ENCODE assay signal across 11 mouse cellular contexts in genomic region chr4:149775330-149775729, GRCm38 (mm10). TPM values are rescaled to one million over a fixed set of nuclear protein-coding genes. Genes with fewer than 3 reads are reported as not detected.
DNase-seq lines count a peak whose midpoint lies in the region; ATAC-seq lines count a peak whose summit lies in the region.
"Had no signal": no experiment of that assay in that cellular context is flagged by ENCODE, and none has a peak within 500 bp of the region (broad histone marks: within the 10 kb centered on the region; RNA-seq: fewer than 3 reads in every experiment).

No protein-coding gene starts in this region.

- no peak for ATAC-seq in heart, embryonic 12.5 days (ENCODE audit: insufficient number of reproducible peaks, low FRiP score)
- ATAC-seq in midbrain, embryonic 15.5 days (replicated peaks) = no peak
- ATAC-seq: CD4-positive, CD25-positive, alpha-beta regulatory T cell, adult 4 months had no signal

- no peak overlapping the region for H3K9ac ChIP-seq in heart, embryonic 12.5 days
- no peak overlapping the region for H3K9ac ChIP-seq in midbrain, embryonic 15.5 days
- H3K9ac ChIP-seq: lung, embryonic 14.5 days had no signal

- H3K4me1 ChIP-seq in heart, embryonic 12.5 days (replicated peaks) = peaks cover 11% of the 10 kb centered on the region; the same call in 1 of the 2 replicates
- H3K4me1 ChIP-seq in midbrain, embryonic 15.5 days = peaks cover 15% of the 10 kb centered on the region

- no peaks in the 10 kb centered on the region for H3K9me3 ChIP-seq in heart, embryonic 12.5 days (replicated peaks)
- H3K9me3 ChIP-seq in midbrain, embryonic 15.5 days = no peaks in the 10 kb centered on the region

- no peak overlapping the region for H3K27ac ChIP-seq in heart, embryonic 12.5 days (ENCODE audit: poor library complexity, severe bottlenecking)
- no peak overlapping the region for H3K27ac ChIP-seq in midbrain, embryonic 15.5 days

- 73% methylated on average over 7 of the region's 7 CpGs for WGBS in heart, embryonic 12.5 days
- 70% methylated on average over 7 of the region's 7 CpGs for WGBS in midbrain, embryonic 15.5 days

- DNase-seq in heart, adult 11 months = peak; percentile 97
- DNase-seq in urinary bladder, postnatal 14 days (ENCODE audit: low spot score) = peak; percentile 49
- no peak for DNase-seq in urinary bladder, adult 2 months (ENCODE audit: low spot score)
- DNase-seq in kidney, adult 18-20 months = peak; percentile 85
- DNase-seq in natural killer cell, adult 2 months (ENCODE audit: low spot score in 2 of 2) = no peak
- DNase-seq in thymus, postnatal 4 days = no peak
- DNase-seq: lung, embryonic 14.5 days; thymus, adult 18-20 months had no signal

- no peak overlapping the region for H3K4me3 ChIP-seq in heart, embryonic 12.5 days
- H3K4me3 ChIP-seq in midbrain, embryonic 15.5 days = no peak overlapping the region

- H3K27me3 ChIP-seq in heart, embryonic 12.5 days (replicated peaks) = peaks cover 7% of the 10 kb centered on the region; the same call in 1 of the 2 replicates
- H3K27me3 ChIP-seq in midbrain, embryonic 15.5 days (replicated peaks) = peaks cover 8% of the 10 kb centered on the region; the same call in 1 of the 2 replicates

- H3K4me2 ChIP-seq in heart, embryonic 12.5 days = no peak overlapping the region
- H3K4me2 ChIP-seq in midbrain, embryonic 15.5 days = no peak overlapping the region
- H3K4me2 ChIP-seq: lung, embryonic 14.5 days had no signal

- no peaks in the 10 kb centered on the region for H3K36me3 ChIP-seq in heart, embryonic 12.5 days
- no peaks in the 10 kb centered on the region for H3K36me3 ChIP-seq in midbrain, embryonic 15.5 days (replicated peaks)

RNA-seq across cellular contexts. Expression of gene Slc25a33, which starts 1.3 kb away (rescaled TPM):
- polyA plus RNA-seq in heart, embryonic 12.5 days (2016; fragmentation: Nextera tagmentation; extraction: Ambion mirVana) = 7.3 and 7.5 TPM in 2 replicates
- 13.5 and 14.5 TPM in 2 replicates for polyA plus RNA-seq in urinary bladder, adult 2 months (2012; rRNA removed)
- polyA plus RNA-seq in midbrain, embryonic 15.5 days (2015; fragmentation: Nextera tagmentation; extraction: Ambion mirVana) = 26.6 and 27.4 TPM in 2 replicates

RNA-seq across cellular contexts. Expression of gene Tmem201, which starts 37.5 kb away (rescaled TPM):
- 51.1 and 52.8 TPM in 2 replicates for polyA plus RNA-seq in heart, embryonic 12.5 days (2016; fragmentation: Nextera tagmentation; extraction: Ambion mirVana)
- 21.6 and 24.0 TPM in 2 replicates for polyA plus RNA-seq in urinary bladder, adult 2 months (2012; rRNA removed)
- polyA plus RNA-seq in midbrain, embryonic 15.5 days (2015; fragmentation: Nextera tagmentation; extraction: Ambion mirVana) = 51.1 and 51.4 TPM in 2 replicates

Comparison
In these comparisons a context has a peak if more than half of its experiments do, and no peak if none do; other contexts are left out.
1. DNase-seq: peak in heart, adult 11 months (single experiment), urinary bladder, postnatal 14 days (single experiment) and kidney, adult 18-20 months (single experiment); none in urinary bladder, adult 2 months (single experiment), natural killer cell, adult 2 months (0 of 2) and thymus, postnatal 4 days (single experiment).